Mouse (Mus musculus) intestine, embryonic 15.5 days (tissue): ENCODE data around the gene Tmem201. TPM values are rescaled to one million over a fixed set of nuclear protein-coding genes. Genes with fewer than 3 reads are reported as not detected.

Experiments used
- ATAC-seq: fragments of 200-750 bp; cut with Nextera tagmentation; 2 replicates; pipeline ENCODE4 v1.8.0; 2017; ENCODE audit warnings: moderate TSS enrichment, moderate library complexity
- H3K27ac ChIP-seq: fragments of 300-500 bp; sonication (generic); 2 replicates; pipeline ENCODE4 v1.5.1; 2015; ENCODE audit warnings: mild to moderate bottlenecking, inconsistent platforms
- H3K27me3 ChIP-seq: fragments of 300-500 bp; sonication (generic); replicated peaks from 2 replicates; pipeline ENCODE4 v1.6.1; 2015; ENCODE audit warnings: inconsistent platforms
- H3K36me3 ChIP-seq: fragments of 300-500 bp; sonication (generic); 2 replicates; pipeline ENCODE4 v1.6.1; 2015; ENCODE audit warnings: inconsistent platforms
- H3K4me1 ChIP-seq: fragments of 300-500 bp; sonication (generic); replicated peaks from 2 replicates; pipeline ENCODE4 v1.6.1; 2015; ENCODE audit warnings: inconsistent platforms
- H3K4me2 ChIP-seq: fragments of 300-500 bp; sonication (generic); replicated peaks from 2 replicates; pipeline ENCODE4 v1.6.1; 2015; ENCODE audit warnings: mild to moderate bottlenecking, inconsistent platforms
- H3K4me3 ChIP-seq: fragments of 300-500 bp; sonication (generic); replicated peaks from 2 replicates; pipeline ENCODE4 v1.5.1; 2015; ENCODE audit warnings: inconsistent platforms
- H3K9ac ChIP-seq: fragments of 300-500 bp; sonication (generic); 2 replicates; pipeline ENCODE4 v1.6.1; 2015; ENCODE audit warnings: inconsistent platforms
- H3K9me3 ChIP-seq: fragments of 300-500 bp; sonication (generic); 2 replicates; pipeline ENCODE4 v1.6.1; 2016; ENCODE audit warnings: inconsistent platforms
- WGBS: fragments of 180-500 bp; shearing (Covaris S2); methylation state at CpG from one replicate; pipeline ENCODE4 v1.1.7; 2015; 5-methylcytosine and 5-hydroxymethylcytosine counted together
- polyA plus RNA-seq: library from polyadenylated mRNA; unstranded; fragments of >200 nt; fragmentation: Nextera tagmentation; extraction: Ambion mirVana; gene quantifications from 2 replicates; pipeline ENCODE4 v1.2.1, GENCODE M21; 2015

The Tmem201 gene
- polyA plus RNA-seq, 1 experiment from 2014 or later, result 23.3 TPM

DNA sequence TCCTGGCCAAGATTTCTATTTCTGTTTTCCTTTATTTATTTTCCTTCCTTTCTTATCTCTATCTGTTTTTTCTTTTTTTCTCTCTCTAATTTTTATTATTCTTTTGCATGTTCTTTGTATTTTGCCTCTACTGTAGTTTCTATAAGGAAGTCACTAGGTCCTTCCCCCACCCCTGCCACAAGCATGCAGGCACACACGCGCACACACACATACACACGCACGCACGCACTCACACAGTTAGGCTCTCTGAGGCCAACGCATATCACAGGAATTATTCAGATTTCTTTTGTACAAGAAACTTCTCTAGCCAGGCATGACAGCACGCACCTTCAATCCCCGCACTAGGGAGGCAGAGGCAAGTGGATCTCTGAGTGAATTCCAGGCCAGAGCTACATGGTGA, 31.9 kb downstream of the Tmem201 start:
- no peak for ATAC-seq
- Histone ChIP-seq H3K4me3 (no peak overlapping the region), H3K27me3 (no peaks in the 10 kb centered on the region), H3K4me2 (no peak overlapping the region), H3K9ac (no peak overlapping the region), H3K27ac (no peak overlapping the region), H3K4me1 (0 out of 2 replicates have a peak, but pooled peaks cover 4% of the 10 kb centered on the region), H3K36me3 (no peaks in the 10 kb centered on the region), H3K9me3 (no peaks in the 10 kb centered on the region)
- WGBS, result 89% methylated on average over 8 of the region's 8 CpGs

DNA sequence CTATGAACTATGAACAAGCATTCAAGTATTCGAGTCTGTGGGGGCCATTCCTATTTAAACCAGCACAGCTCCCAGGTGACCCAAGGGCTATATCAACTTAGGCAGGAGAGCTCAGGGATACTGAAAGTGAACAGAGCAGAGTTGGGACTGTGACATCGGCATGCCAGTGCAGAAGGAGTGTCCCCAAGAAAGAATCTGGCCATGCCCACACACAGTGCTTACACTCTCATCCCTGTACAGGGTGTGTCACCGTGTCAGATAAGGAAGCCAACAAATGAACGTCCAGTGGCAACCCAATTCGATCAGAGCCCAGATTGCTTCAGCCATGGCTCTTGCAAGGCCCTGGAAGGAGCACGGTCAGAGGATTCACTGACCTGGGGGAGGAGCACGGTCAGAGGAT, 32.5 kb downstream of the Tmem201 start:
- WGBS, result 45% methylated on average over 7 of the region's 7 CpGs
- ATAC-seq, result peak; percentile 68

DNA sequence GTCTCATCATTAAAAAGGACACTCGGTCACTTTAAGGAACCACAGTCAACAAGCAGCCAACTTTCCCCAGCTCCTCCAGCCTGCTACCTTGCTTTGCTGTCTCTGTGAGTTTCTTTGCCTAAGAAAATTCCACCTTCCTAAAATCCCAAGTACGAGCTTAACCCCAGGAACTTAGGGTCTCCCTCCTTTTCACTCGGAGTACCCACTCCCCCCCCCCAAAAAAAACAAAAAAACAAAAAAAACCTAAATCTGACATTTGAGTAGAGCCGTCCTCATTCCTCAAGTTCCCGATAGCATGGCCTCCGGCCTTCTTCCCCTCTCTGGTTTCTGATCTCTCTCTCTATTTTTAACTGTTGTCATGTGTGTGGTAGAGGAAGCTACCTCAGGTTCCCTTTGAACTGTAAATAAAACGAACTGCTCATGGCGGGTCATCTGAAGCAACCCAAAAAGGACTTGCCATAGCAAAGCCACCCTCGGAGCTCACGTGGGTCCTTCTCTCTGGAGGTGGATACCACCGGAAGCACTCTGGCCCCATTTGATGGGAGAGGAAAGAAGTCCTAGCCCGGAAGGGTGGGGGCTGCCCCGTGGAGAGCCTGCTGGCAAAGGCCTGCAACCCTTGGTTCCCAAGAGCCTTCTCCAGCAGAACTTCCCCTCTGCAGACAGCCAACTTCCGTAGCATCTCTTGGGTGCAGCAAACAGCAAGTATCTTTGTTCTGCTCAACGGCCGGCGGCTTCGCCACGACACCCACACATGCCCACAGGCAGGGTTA, 35.4 kb downstream of the Tmem201 start, which contains the start of gene Pik3cd:
TSS of gene Pik3cd (minus strand) at position 362 of the 770 bp plus-strand sequence.
- no peak for ATAC-seq
- no peaks in the 10 kb centered on the region for H3K9me3 ChIP-seq
- no peaks in the 10 kb centered on the region for H3K36me3 ChIP-seq
- no peak within 1 kb of the TSS for H3K27ac ChIP-seq
- H3K4me1 ChIP-seq, result peaks cover 6% of the 10 kb centered on the region; the same call in 1 of the 2 replicates
- 71% methylated on average over 19 of the region's 19 CpGs for WGBS
- H3K27me3 ChIP-seq, result 0 out of 2 replicates have a peak, but pooled peaks cover 5% of the 10 kb centered on the region
- H3K4me3 ChIP-seq, result no peak within 1 kb of the TSS
- H3K4me2 ChIP-seq, result no peak within 1 kb of the TSS
- H3K9ac ChIP-seq, result no peak within 1 kb of the TSS

More for the DNA sequence above, 32.5 kb downstream of the Tmem201 start:
- H3K36me3 ChIP-seq, result no peaks in the 10 kb centered on the region
- no peak overlapping the region for H3K27ac ChIP-seq
- H3K4me2 ChIP-seq, result no peak overlapping the region
- no peaks in the 10 kb centered on the region for H3K27me3 ChIP-seq
- H3K4me3 ChIP-seq, result no peak overlapping the region
- H3K9ac ChIP-seq, result no peak overlapping the region
- H3K9me3 ChIP-seq, result no peaks in the 10 kb centered on the region
- H3K4me1 ChIP-seq, result 0 out of 2 replicates have a peak, but pooled peaks cover under 1% of the 10 kb centered on the region

DNA sequence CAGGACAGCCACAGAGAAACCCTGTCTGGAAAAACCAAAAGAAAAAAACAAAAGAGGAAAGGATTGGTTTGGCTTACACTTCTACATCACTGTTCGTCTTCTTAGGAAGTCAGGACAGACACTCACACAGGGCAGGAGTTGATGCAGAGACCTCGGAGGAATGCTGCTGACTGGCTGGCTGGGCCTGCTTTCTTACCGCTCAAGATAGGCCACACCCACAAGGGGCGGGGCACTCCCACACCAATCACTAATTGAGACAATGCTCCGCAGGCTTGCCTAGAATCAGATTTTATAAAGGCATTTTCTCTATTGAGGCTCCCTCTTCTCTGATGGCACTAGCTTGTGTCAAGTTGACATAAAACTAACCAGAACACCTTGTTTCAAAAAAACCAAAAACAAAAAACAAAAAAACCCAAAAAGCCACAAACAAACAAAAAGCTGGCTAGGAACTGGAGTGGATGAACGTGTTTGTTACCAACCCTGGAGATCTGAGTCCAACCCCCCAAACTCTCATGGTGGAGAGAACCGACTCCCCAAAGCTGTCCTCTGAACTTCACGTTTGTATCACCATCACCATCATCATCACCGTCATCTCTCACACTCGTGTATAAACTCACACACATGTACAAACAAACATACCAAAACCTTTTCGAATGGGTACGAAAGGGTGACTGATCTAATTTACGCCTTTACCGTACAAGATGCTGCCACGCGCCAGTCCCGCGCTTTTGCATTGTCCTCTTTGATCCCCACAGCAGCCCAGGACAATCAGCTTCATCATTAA, 36.2 kb downstream of the Tmem201 start:
- 0 out of 2 replicates have a peak, but pooled peaks cover 5% of the 10 kb centered on the region for H3K27me3 ChIP-seq
- H3K27ac ChIP-seq, result no peak overlapping the region
- peaks cover 6% of the 10 kb centered on the region; the same call in 1 of the 2 replicates for H3K4me1 ChIP-seq
- no peaks in the 10 kb centered on the region for H3K36me3 ChIP-seq
- no peaks in the 10 kb centered on the region for H3K9me3 ChIP-seq
- 0 out of 2 replicates have a peak, but pooled peaks have one; percentile 30 for ATAC-seq
- no peak overlapping the region for H3K4me3 ChIP-seq
- no peak overlapping the region for H3K9ac ChIP-seq
- WGBS, result 61% methylated on average over 18 of the region's 18 CpGs
- no peak overlapping the region for H3K4me2 ChIP-seq

DNA sequence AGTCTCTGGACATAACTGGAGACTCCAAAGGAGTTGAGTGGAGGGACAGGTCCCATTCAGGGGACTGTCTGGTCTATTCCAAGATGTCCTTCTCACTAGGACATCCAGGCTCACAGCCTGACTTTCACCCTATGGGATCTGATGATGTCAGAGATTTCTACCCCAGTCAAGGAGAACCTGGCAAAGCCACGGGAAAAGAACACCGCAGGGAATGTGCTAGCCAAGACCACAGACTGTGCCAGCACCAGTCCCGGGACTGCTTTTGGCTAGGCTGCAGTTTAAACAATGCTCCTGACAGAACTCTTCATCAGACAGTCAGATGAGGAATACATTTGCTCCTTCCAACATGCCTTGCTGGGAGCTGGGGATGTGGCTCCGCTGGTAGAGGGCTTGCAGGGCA, 37.9 kb downstream of the Tmem201 start:
- H3K36me3 ChIP-seq, result no peaks in the 10 kb centered on the region
- no peak overlapping the region for H3K27ac ChIP-seq
- H3K27me3 ChIP-seq, result 0 out of 2 replicates have a peak, but pooled peaks cover 5% of the 10 kb centered on the region
- 85% methylated on average over 4 of the region's 4 CpGs for WGBS
- H3K4me2 ChIP-seq, result no peak overlapping the region
- H3K4me1 ChIP-seq, result peaks cover 9% of the 10 kb centered on the region; the same call in 1 of the 2 replicates
- no peaks in the 10 kb centered on the region for H3K9me3 ChIP-seq
- H3K9ac ChIP-seq, result no peak overlapping the region
- H3K4me3 ChIP-seq, result no peak overlapping the region
- no peak for ATAC-seq

DNA sequence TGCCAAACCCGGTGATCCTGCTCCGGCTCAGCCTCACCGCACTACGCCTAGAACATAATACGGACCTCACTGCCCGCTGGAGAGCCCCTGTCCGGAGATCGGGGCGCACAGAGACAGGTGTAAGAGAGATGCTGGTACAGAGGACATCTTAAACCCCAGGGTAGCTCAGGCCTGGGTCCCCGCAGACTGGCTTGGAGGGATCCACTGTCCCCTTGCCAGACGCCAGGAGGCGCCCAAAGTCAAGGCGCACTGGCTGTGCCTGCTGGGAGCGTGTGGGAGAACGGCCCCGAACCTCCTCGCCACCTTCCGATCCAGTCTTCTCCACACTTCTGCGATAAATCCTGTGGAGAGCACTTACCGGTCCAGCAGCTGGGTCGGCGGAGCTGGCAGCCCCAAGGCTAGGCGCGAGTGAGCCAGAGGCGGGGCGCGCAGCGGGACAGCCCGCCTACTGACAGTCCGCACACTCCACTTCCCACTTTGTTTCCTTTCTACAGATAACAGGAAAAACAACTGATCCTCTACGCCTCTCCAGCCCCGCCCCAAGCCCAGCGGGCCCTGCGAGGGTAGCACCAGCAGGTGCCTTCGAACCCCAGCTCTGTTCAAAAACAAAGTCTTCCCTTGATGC, 39.5 kb downstream of the Tmem201 start:
- H3K27ac ChIP-seq, result no peak overlapping the region
- peak; percentile 81 for ATAC-seq
- H3K4me3 ChIP-seq, result peak overlapping the region; percentile 52
- no peaks in the 10 kb centered on the region for H3K9me3 ChIP-seq
- H3K27me3 ChIP-seq, result 0 out of 2 replicates have a peak, but pooled peaks cover 5% of the 10 kb centered on the region
- peak overlapping the region; percentile 93 for H3K4me2 ChIP-seq
- H3K36me3 ChIP-seq, result no peaks in the 10 kb centered on the region
- peaks cover 9% of the 10 kb centered on the region; the same call in 1 of the 2 replicates for H3K4me1 ChIP-seq
- under 1% methylated on average over 35 of the region's 35 CpGs for WGBS
- H3K9ac ChIP-seq, result peak overlapping the region; percentile 65

DNA sequence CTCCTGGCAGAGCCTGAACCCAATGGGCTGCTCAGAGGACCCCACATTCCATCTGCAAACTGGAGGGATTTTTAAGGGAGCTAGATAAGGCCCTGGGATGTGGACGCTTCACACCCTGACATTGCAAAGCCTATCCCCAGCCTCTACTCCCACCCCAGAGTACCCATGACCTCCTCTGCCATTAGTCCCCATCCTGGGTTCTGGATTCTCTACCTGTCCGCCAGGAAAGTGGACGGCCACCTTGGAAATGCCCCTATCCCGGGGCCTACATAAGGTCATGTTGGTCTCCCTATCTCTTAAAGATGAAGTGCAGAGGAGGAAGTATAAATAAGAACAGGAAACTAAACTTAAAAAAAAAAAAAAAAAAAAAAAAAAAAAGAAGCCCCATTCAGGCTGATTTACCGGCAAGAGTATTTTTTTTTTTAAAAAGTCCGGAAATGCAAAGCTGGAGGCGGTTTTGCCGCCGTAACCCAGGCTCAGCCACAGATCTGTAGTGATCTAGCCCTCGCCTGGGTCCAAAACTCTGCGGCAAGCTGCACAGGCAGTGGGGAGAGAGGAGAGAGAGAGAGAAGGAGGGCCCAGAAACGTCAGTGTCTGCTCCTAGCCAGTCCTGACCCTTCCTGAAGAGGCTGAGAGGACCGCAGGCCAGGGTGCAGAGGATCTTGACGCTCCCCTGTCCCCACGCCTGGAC, 40.2 kb downstream of the Tmem201 start:
- Histone ChIP-seq H3K4me3 (peak overlapping the region; percentile 52), H3K4me2 (peak overlapping the region; percentile 93), H3K4me1 (peaks cover 9% of the 10 kb centered on the region; the same call in 1 of the 2 replicates), H3K27me3 (0 out of 2 replicates have a peak, but pooled peaks cover 5% of the 10 kb centered on the region), H3K9me3 (no peaks in the 10 kb centered on the region), H3K36me3 (no peaks in the 10 kb centered on the region), H3K27ac (no peak overlapping the region), H3K9ac (peak overlapping the region; percentile 65)
- WGBS, result 31% methylated on average over 15 of the region's 15 CpGs
- peak; percentile 46 for ATAC-seq

DNA sequence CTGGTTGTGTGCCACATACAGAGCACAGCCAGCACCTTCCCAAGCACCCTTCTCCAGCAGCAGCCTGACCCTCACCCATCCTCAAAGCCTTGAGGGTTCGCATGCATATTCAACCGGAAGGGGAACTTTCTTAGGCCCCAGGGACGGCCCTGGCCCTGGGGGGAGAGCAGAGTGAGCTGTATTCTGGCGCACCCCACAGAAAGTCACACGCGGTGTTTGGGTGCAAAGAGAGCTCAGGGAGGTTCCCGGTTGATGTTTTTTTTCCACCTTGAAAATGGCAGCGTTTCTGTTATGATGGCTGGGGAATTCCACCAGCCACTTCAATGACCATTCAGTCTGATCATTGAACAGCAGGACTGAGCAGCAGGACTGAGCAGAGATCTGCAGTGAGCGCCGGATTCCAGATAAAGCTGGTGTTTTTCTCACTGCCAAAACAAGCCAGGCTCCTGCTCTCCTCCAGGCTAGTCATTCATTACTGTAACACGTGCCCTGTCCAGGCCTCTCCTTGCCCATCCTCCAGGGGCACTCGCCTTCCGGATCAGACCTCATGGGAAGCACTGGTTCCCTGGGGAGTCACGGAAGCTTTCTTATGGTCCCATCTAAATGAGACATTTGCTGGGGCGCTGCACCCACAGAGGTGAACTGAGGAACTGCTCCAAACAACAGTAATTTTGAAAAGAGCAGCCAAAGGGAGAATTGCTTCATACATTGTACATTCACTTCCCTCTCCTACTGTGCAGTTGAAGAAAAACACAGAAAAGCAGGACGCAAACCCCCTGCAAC, 41.5 kb downstream of the Tmem201 start:
- H3K4me3 ChIP-seq, result no peak overlapping the region
- peaks cover 9% of the 10 kb centered on the region; the same call in 1 of the 2 replicates for H3K4me1 ChIP-seq
- H3K27me3 ChIP-seq, result 0 out of 2 replicates have a peak, but pooled peaks cover 5% of the 10 kb centered on the region
- no peak overlapping the region for H3K27ac ChIP-seq
- H3K9me3 ChIP-seq, result no peaks in the 10 kb centered on the region
- H3K36me3 ChIP-seq, result no peaks in the 10 kb centered on the region
- no peak overlapping the region for H3K9ac ChIP-seq
- 0 out of 2 replicates have a peak overlapping the region, but pooled peaks have one; percentile 31 for H3K4me2 ChIP-seq
- peak; percentile 24; the same call in 1 of the 2 replicates for ATAC-seq
- 33% methylated on average over 16 of the region's 16 CpGs for WGBS

DNA sequence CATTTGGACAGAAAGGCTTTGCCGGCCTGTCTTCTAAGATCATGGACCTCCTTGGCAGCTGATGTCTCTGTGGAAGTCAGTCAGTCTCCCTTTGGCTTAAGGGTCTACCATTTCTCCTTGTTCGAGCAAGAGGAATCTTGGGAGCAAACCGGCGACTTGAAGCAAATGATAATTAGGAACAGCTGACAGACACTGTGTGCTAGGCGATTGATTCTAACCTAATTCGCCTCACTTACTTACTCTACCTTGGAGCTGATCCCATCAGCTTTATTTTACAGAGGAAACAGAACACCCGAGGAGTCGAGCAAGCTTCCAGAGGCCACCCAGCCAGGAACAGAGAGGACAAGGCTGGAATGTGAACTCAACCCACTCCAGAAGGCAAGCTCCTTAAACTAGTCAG, 46.5 kb downstream of the Tmem201 start:
- no peak overlapping the region for H3K27ac ChIP-seq
- H3K4me2 ChIP-seq, result no peak overlapping the region
- no peak for ATAC-seq

DNA sequence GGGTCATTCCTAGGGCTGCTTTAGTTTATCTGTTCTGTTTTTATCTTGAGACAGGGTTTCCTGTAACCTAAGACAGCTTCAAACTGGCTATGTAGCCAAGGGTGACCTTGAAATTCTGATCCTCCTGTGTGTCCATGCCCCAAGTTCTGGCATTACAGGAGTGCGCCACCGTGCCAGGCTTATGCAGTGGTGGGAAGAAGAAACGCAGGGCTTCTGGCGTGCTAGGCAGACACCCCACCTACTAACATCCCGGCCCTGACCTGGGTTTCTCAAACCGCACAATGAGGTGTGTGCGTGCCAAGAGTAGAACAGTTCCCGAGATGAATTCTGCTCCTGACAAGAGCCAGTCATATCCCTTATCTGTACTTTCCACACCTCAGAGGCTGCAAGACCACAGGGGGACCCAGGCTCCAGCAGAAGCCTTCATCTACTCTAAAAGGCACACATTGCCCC, 47.0 kb downstream of the Tmem201 start:
- Histone ChIP-seq H3K27me3 (no peaks in the 10 kb centered on the region), H3K4me2 (no peak overlapping the region), H3K4me3 (no peak overlapping the region), H3K9ac (no peak overlapping the region), H3K27ac (no peak overlapping the region), H3K36me3 (no peaks in the 10 kb centered on the region), H3K4me1 (no peaks in the 10 kb centered on the region), H3K9me3 (no peaks in the 10 kb centered on the region)
- ATAC-seq, result no peak
- WGBS, result 79% methylated on average over 8 of the region's 8 CpGs

More for the DNA sequence above, 46.5 kb downstream of the Tmem201 start:
- Histone ChIP-seq H3K4me1 (0 out of 2 replicates have a peak, but pooled peaks cover under 1% of the 10 kb centered on the region), H3K9ac (no peak overlapping the region), H3K27me3 (no peaks in the 10 kb centered on the region), H3K9me3 (no peaks in the 10 kb centered on the region), H3K36me3 (no peaks in the 10 kb centered on the region), H3K4me3 (no peak overlapping the region)
- WGBS, result 78% methylated on average over 8 of the region's 8 CpGs
